In the genomic region with DNA sequence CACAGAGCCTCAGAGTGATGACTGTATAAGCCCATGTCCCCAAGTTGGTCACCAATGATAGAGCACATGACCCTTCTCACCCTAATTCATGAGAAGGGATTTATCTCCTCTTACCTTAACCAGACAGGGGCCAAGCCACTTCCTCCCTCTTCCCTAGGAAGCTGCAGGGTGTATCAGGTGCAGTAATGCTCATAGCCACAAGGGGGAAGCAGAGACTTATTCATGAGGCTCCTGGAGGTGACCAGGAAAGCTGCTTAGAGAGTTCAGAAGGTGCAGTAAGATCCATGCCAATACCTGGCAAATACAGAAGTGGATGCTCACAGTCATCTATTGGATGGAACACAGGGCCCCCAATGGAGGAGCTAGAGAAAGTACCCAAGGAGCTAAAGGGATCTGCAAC, we compare ENCODE assay signal across 8 mouse cellular contexts. TPM values are rescaled to one million over a fixed set of nuclear protein-coding genes. Genes with fewer than 3 reads are reported as not detected.
A peak's percentile ranks its signal among the peaks of the same experiment; 100 is the strongest.
DNase-seq lines count a peak whose midpoint lies in the region.

No protein-coding gene starts in this region.

- intact Hi-C loops in gastrocnemius, postnatal 36 days (cut with DNase I) = loop anchor here (5.0 kb wide), 1 partner anchor 265 kb away; no protein-coding TSS in a partner anchor
- intact Hi-C loops in left cerebral cortex, postnatal 10 days (cut with DNase I) = loop anchor here (5.0 kb wide), 1 partner anchor 265 kb away; no protein-coding TSS in a partner anchor

- DNase-seq in T-cell, adult 2 months (ENCODE audit: low spot score) = peak; percentile 74
- DNase-seq in cerebellum, postnatal 14 days = peak; percentile 66 to 75
- DNase-seq in gastrocnemius, postnatal 36 days = peak; percentile 17 to 27
- peak; percentile 75 for DNase-seq in kidney, adult 18-20 months
- DNase-seq in left cerebral cortex, postnatal 10 days (ENCODE audit: extremely low spot score in 1 of 2, low spot score in 2 of 2) = peak; percentile 4 to 26
- DNase-seq in mesoderm, embryonic 11.5 days (ENCODE audit: low read depth, low spot score) = peak; percentile 62
- peak; percentile 22 for DNase-seq in skeletal muscle tissue, adult 2 months (ENCODE audit: low read depth, low spot score)
- DNase-seq in urinary bladder, postnatal 25 days (ENCODE audit: low spot score) = peak; percentile 46

RNA-seq across cellular contexts. Expression of gene Adam6b, which starts 1.6 kb away (rescaled TPM):
- not detected for total RNA-seq in gastrocnemius, postnatal 36 days (2021)
- not detected for total RNA-seq in left cerebral cortex, postnatal 10 days (2021)

RNA-seq across cellular contexts. Expression of gene Adam6a, which starts 56.0 kb away (rescaled TPM):
- not detected for total RNA-seq in gastrocnemius, postnatal 36 days (2021)
- not detected for total RNA-seq in left cerebral cortex, postnatal 10 days (2021)

Comparison
In these comparisons a context has a peak if more than half of its experiments do, and no peak if none do; other contexts are left out.
1. Peak in every context shown above with its lines: DNase-seq.
2. DNase-seq: peak in every context shown above with its lines; median percentile 75 in kidney, adult 18-20 months; 74 in T-cell, adult 2 months; 70 in cerebellum, postnatal 14 days; 62 in mesoderm, embryonic 11.5 days; 46 in urinary bladder, postnatal 25 days; 22 in gastrocnemius, postnatal 36 days; 22 in skeletal muscle tissue, adult 2 months; 15 in left cerebral cortex, postnatal 10 days.